In genomic region chr15:59744411-59744931, GRCm38 (mm10) we compare ENCODE assay signal across 18 mouse cellular contexts.
DNase-seq lines count a peak whose midpoint lies in the region; ATAC-seq and TF ChIP-seq lines count a peak whose summit lies in the region.
"Had no signal": no experiment of that assay in that cellular context is flagged by ENCODE, and none has a peak within 500 bp of the region (broad histone marks: within the 10 kb centered on the region; RNA-seq: fewer than 3 reads in every experiment).

No protein-coding gene starts in this region.

- H3K27me3 ChIP-seq in stomach, embryonic 16.5 days (ENCODE audit: control insufficient read depth, insufficient read depth, low read length) = no peaks in the 10 kb centered on the region
- H3K27me3 ChIP-seq in stomach, postnatal 0 days (ENCODE audit: control insufficient read depth, insufficient read depth, low read length) = no peaks in the 10 kb centered on the region
- no peaks in the 10 kb centered on the region for H3K27me3 ChIP-seq in small intestine, adult 2 months (ENCODE audit: control insufficient read depth, insufficient read depth, low read length)
- H3K27me3 ChIP-seq: kidney, embryonic 15.5 days; limb, embryonic 13.5 days; neural tube, embryonic 13.5 days had no signal

- H3K27ac ChIP-seq in stomach, embryonic 16.5 days (ENCODE audit: low read length) = no peak overlapping the region
- no peak overlapping the region for H3K27ac ChIP-seq in stomach, postnatal 0 days (replicated peaks)
- H3K27ac ChIP-seq in small intestine, adult 2 months (ENCODE audit: insufficient read depth, low read depth, low read length) = 0 out of 2 replicates have a peak overlapping the region, but pooled peaks have one; percentile 3
- H3K27ac ChIP-seq: heart, adult 2 months; hindbrain, postnatal 0 days; kidney, embryonic 15.5 days; layer of hippocampus, adult 2 months; limb, embryonic 13.5 days; neural tube, embryonic 13.5 days had no signal

- peak; percentile 27; the same call in 1 of the 2 replicates for ATAC-seq in stomach, embryonic 16.5 days (ENCODE audit: insufficient read depth, low FRiP score)
- no peak for ATAC-seq in stomach, postnatal 0 days (ENCODE audit: low FRiP score, low TSS enrichment)
- peak; percentile 67 to 84; a peak in 3 of 4 replicates for ATAC-seq in hematopoietic stem cell, adult 5-6 weeks (replicated peaks in 1 of 2; ENCODE audit: insufficient read depth in 1 of 2, low FRiP score in 2 of 2, low TSS enrichment in 1 of 2, low read depth in 1 of 2, poor library complexity in 2 of 2, severe bottlenecking in 2 of 2)
- ATAC-seq: hindbrain, postnatal 0 days had no signal

- H3K4me3 ChIP-seq in stomach, embryonic 16.5 days (replicated peaks; ENCODE audit: low read length) = no peak overlapping the region
- no peak overlapping the region for H3K4me3 ChIP-seq in stomach, postnatal 0 days (ENCODE audit: low read depth, low read length)
- no peak overlapping the region for H3K4me3 ChIP-seq in small intestine, adult 2 months (ENCODE audit: low read depth, low read length)
- H3K4me3 ChIP-seq: heart, adult 2 months; kidney, embryonic 15.5 days; layer of hippocampus, adult 2 months; limb, embryonic 13.5 days; neural tube, embryonic 13.5 days had no signal

- TF ChIP-seq EP300 in stomach, postnatal 0 days (optimal IDR thresholded peaks at IDR 0.05) = no peak

- no peaks in the 10 kb centered on the region for H3K36me3 ChIP-seq in stomach, embryonic 16.5 days (ENCODE audit: control insufficient read depth, insufficient read depth, low read length)
- no peaks in the 10 kb centered on the region for H3K36me3 ChIP-seq in stomach, postnatal 0 days (ENCODE audit: control insufficient read depth, insufficient read depth, low read length)
- H3K36me3 ChIP-seq in small intestine, adult 2 months (ENCODE audit: control insufficient read depth, insufficient read depth, low read length) = no peaks in the 10 kb centered on the region
- H3K36me3 ChIP-seq: G1E; kidney, embryonic 15.5 days; limb, embryonic 13.5 days; neural tube, embryonic 13.5 days had no signal

- no peak for TF ChIP-seq CTCF in stomach, postnatal 0 days (IDR thresholded peaks at IDR 0.05; ENCODE audit: low read depth)
- TF ChIP-seq CTCF in small intestine, adult 2 months (IDR thresholded peaks at IDR 0.05; ENCODE audit: extremely low read depth, insufficient read length, insufficient replicate concordance, low read depth, low read length) = no peak

- TF ChIP-seq POLR2A in small intestine, adult 2 months (IDR thresholded peaks at IDR 0.05; ENCODE audit: low read depth, low read length) = no peak

- H3K9me3 ChIP-seq in stomach, embryonic 16.5 days (replicated peaks; ENCODE audit: control insufficient read depth, low read length) = no peaks in the 10 kb centered on the region
- no peaks in the 10 kb centered on the region for H3K9me3 ChIP-seq in stomach, postnatal 0 days (ENCODE audit: control insufficient read depth, low read length)
- H3K9me3 ChIP-seq: G1E; kidney, embryonic 15.5 days; limb, embryonic 13.5 days; neural tube, embryonic 13.5 days had no signal

- no peak overlapping the region for H3K4me2 ChIP-seq in stomach, embryonic 16.5 days (ENCODE audit: low read depth, low read length)
- H3K4me2 ChIP-seq in stomach, postnatal 0 days (replicated peaks; ENCODE audit: low read depth) = no peak overlapping the region
- H3K4me2 ChIP-seq: kidney, embryonic 15.5 days; limb, embryonic 13.5 days; neural tube, embryonic 13.5 days had no signal

- 54% methylated on average over 5 of the region's 5 CpGs for WGBS in stomach, embryonic 16.5 days
- 47% methylated on average over 5 of the region's 5 CpGs for WGBS in stomach, postnatal 0 days
- 38% methylated on average over 5 of the region's 5 CpGs for WGBS in small intestine, adult 2 months

- no peaks in the 10 kb centered on the region for H3K4me1 ChIP-seq in stomach, embryonic 16.5 days (ENCODE audit: control insufficient read depth, insufficient read depth, low read length)
- H3K4me1 ChIP-seq in stomach, postnatal 0 days (replicated peaks; ENCODE audit: control insufficient read depth, insufficient read depth) = no peaks in the 10 kb centered on the region
- H3K4me1 ChIP-seq in small intestine, adult 2 months (ENCODE audit: control insufficient read depth, insufficient read depth, insufficient read length, low read length) = peaks cover 2% of the 10 kb centered on the region; the same call in 1 of the 2 replicates
- H3K4me1 ChIP-seq: neural tube, embryonic 13.5 days had no signal

- peak; percentile 24 for DNase-seq in kidney, adult 9 months
- no peak for DNase-seq in kidney, adult 18-20 months
- no peak for DNase-seq in stomach, postnatal 0 days (ENCODE audit: low spot score)
- no peak for DNase-seq in thymus, postnatal 36 days
- no peak for DNase-seq in thymus, postnatal 4 days
- DNase-seq: adrenal gland, postnatal 10 days; cerebellum, adult 11-12 months; heart, adult 2 months; heart, postnatal 36 days had no signal

- H3K9ac ChIP-seq in stomach, embryonic 16.5 days (ENCODE audit: low read length) = no peak overlapping the region
- no peak overlapping the region for H3K9ac ChIP-seq in stomach, postnatal 0 days (ENCODE audit: low read length)
- H3K9ac ChIP-seq: kidney, embryonic 15.5 days; limb, embryonic 13.5 days; neural tube, embryonic 13.5 days had no signal
